Mouse (Mus musculus): Measurements from ENCODE around the gene Lsp1.

Gene Lsp1

DNA sequence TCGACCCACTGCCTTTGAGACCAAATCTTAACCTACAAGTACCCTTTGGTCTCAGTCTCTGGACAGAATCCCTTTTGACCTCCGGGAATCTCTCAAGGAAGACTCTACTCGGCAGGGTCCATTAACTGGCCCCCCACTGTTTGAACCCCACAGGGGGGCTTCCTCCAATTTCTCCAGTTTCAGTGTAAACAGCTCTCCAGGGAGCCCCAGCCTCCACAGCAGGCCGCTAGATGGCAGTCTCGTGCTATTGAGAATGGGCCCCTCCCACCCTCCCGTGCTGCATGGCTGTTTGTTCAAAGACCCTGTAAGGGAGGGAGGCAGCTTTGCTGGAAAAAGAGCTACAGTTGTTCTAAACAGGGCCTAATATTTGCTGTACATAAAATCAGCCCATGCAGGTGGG is 77.3 kb downstream of the Lsp1 start:
- DNase-seq (ENCODE audit: low read depth, low spot score), result no peak

DNA sequence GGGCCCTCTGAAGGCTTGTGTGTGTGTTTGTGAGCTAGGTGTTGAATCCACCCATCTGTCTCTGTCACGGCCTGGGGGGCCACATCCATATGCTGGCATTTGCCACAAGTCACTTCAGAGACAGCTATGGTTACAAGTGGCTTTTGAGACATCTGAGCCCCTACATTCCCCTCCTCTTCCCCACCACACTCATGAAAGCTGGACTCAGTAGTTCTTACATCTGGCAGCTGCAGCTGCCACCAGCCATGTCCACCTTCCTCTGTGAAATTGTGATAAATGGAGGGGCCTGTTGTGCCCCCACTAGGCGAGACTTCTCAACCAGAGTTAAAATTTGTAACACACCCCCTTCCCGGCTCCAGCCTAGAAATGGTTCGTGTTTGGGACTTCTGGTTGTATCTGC is 77.7 kb downstream of the Lsp1 start:
- no peak for DNase-seq (ENCODE audit: low read depth, low spot score)

- no peak for DNase-seq (ENCODE audit: low read depth, low spot score)
Measured at GRCm38 (mm10) chr7:142538766-142539165, 78.2 kb downstream of the Lsp1 start.

DNA sequence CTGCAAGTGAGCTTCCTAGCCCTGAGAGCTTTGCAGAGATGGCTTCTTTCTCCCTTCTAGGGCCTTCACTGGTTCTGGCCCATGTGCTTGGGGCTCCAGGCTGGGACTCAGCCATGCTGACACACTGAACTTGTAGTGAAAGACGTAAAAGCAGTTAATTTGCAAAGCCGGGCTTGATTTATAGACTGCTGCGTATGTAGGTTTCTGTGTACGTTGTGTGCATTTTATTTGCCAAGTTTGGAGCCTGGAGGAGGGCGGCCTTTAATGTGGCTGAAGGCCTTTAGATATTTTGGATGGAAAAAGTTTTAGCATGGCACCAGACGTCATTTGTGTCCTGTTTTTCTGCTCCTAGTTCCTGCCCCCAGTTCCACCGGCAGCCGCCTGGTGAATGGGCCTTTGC is 79.2 kb downstream of the Lsp1 start:
- no peak for DNase-seq (ENCODE audit: low read depth, low spot score)

- DNase-seq (ENCODE audit: low read depth, low spot score), result no peak
Measured at GRCm38 (mm10) chr7:142542771-142543303, 82.2 kb downstream of the Lsp1 start.

All from WW6 (cell line).